23 mouse cellular contexts compared by ENCODE assay signal in the genomic region with DNA sequence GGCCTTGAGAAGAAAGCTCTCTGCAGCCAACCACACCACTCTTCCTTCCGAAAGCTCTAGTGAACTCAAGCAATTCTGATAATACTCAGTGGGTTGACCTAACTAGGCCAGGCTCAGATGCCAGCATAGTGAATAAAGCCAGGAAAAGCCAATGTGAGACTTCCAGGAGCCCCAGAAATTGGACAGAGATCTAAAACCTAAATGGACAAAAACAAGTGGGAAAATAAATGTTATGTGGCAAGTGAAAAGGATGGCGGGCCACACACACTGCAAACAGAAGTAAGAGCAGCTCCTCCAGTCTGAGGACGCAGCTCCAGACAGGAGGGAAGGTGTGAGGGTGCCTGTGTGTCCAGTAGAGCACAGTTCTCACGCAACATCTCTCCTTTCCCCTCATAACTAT. TPM values are rescaled to one million over a fixed set of nuclear protein-coding genes. Genes with fewer than 3 reads are reported as not detected.
A peak's percentile ranks its signal among the peaks of the same experiment; 100 is the strongest.
DNase-seq lines count a peak whose midpoint lies in the region; ATAC-seq and TF ChIP-seq lines count a peak whose summit lies in the region.
"Had no signal": no experiment of that assay in that cellular context is flagged by ENCODE, and none has a peak within 500 bp of the region (broad histone marks: within the 10 kb centered on the region; RNA-seq: fewer than 3 reads in every experiment).

No protein-coding gene starts in this region.

- DNase-seq in forebrain, embryonic 14.5 days (ENCODE audit: low spot score) = no peak
- no peak for DNase-seq in hindbrain, postnatal 0 days (ENCODE audit: low spot score)
- DNase-seq in hindbrain, embryonic 11.5 days (ENCODE audit: low spot score) = no peak
- DNase-seq in right cerebral cortex, postnatal 10 days (ENCODE audit: low spot score in 2 of 2) = peak; percentile 25 to 31
- no peak for DNase-seq in right cerebral cortex, adult 2 months (ENCODE audit: low spot score in 2 of 2)
- no peak for DNase-seq in c-Kit-positive CD71-positive TER-119-positive erythroid progenitor cells, embryonic 14.5 days (ENCODE audit: low spot score)
- DNase-seq: adrenal gland, adult 8-10 months; adrenal gland, postnatal 36 days; gastrocnemius, postnatal 10 days; heart, adult 2 months; kidney, adult 8-10 months had no signal

- H3K27ac ChIP-seq in forebrain, embryonic 14.5 days (ENCODE audit: low read depth, low read length) = no peak overlapping the region
- H3K27ac ChIP-seq in forebrain, embryonic 12.5 days = no peak overlapping the region
- H3K27ac ChIP-seq in hindbrain, postnatal 0 days = 0 out of 2 replicates have a peak overlapping the region, but pooled peaks have one; percentile 8
- no peak overlapping the region for H3K27ac ChIP-seq in hindbrain, embryonic 11.5 days (ENCODE audit: low read depth, low read length)
- H3K27ac ChIP-seq: embryonic facial prominence, embryonic 10.5 days; forebrain, embryonic 15.5 days; heart, adult 2 months; hindbrain, embryonic 13.5 days had no signal

- no peaks in the 10 kb centered on the region for H3K27me3 ChIP-seq in forebrain, embryonic 14.5 days (replicated peaks; ENCODE audit: control insufficient read depth, insufficient read depth, low read length)
- no peaks in the 10 kb centered on the region for H3K27me3 ChIP-seq in forebrain, embryonic 12.5 days
- H3K27me3 ChIP-seq in hindbrain, postnatal 0 days (ENCODE audit: insufficient read depth, low read length) = no peaks in the 10 kb centered on the region
- no peaks in the 10 kb centered on the region for H3K27me3 ChIP-seq in hindbrain, embryonic 11.5 days (ENCODE audit: control insufficient read depth, insufficient read depth, low read length)
- H3K27me3 ChIP-seq: forebrain, embryonic 15.5 days; hindbrain, embryonic 13.5 days had no signal

- ATAC-seq in forebrain, embryonic 14.5 days = 0 out of 2 replicates have a peak, but pooled peaks have one; percentile 23
- no peak for ATAC-seq in forebrain, embryonic 12.5 days (ENCODE audit: low FRiP score)
- no peak for ATAC-seq in hindbrain, postnatal 0 days
- ATAC-seq in hindbrain, embryonic 11.5 days (ENCODE audit: low FRiP score) = no peak
- ATAC-seq: inflammation-experienced regulatory T-cells, adult 6 months; intestine, postnatal 0 days had no signal

- 85% methylated on average over 4 of the region's 4 CpGs for WGBS in forebrain, embryonic 14.5 days
- 91% methylated on average over 4 of the region's 4 CpGs for WGBS in forebrain, embryonic 12.5 days
- WGBS in hindbrain, postnatal 0 days = 80% methylated on average over 4 of the region's 4 CpGs
- 92% methylated on average over 4 of the region's 4 CpGs for WGBS in hindbrain, embryonic 11.5 days

- no peak for TF ChIP-seq CTCF in hindbrain, postnatal 0 days (IDR thresholded peaks at IDR 0.05; ENCODE audit: low read depth)

- H3K4me3 ChIP-seq in forebrain, embryonic 14.5 days (ENCODE audit: low read depth, low read length) = no peak overlapping the region
- H3K4me3 ChIP-seq in forebrain, embryonic 12.5 days (replicated peaks) = no peak overlapping the region
- no peak overlapping the region for H3K4me3 ChIP-seq in hindbrain, postnatal 0 days (ENCODE audit: low read length)
- no peak overlapping the region for H3K4me3 ChIP-seq in hindbrain, embryonic 11.5 days (ENCODE audit: low read depth, low read length)
- H3K4me3 ChIP-seq: embryonic facial prominence, embryonic 10.5 days; forebrain, embryonic 15.5 days; heart, adult 2 months; hindbrain, embryonic 13.5 days had no signal

- no peaks in the 10 kb centered on the region for H3K4me1 ChIP-seq in forebrain, embryonic 14.5 days (ENCODE audit: control insufficient read depth, insufficient read depth, low read length)
- no peaks in the 10 kb centered on the region for H3K4me1 ChIP-seq in forebrain, embryonic 12.5 days
- H3K4me1 ChIP-seq in hindbrain, postnatal 0 days (ENCODE audit: insufficient read depth, low read length) = no peaks in the 10 kb centered on the region
- no peaks in the 10 kb centered on the region for H3K4me1 ChIP-seq in hindbrain, embryonic 11.5 days (replicated peaks; ENCODE audit: control insufficient read depth, insufficient read depth, low read length)
- H3K4me1 ChIP-seq: forebrain, embryonic 15.5 days; hindbrain, embryonic 13.5 days had no signal

- no peaks in the 10 kb centered on the region for H3K9me3 ChIP-seq in forebrain, embryonic 14.5 days (replicated peaks; ENCODE audit: control insufficient read depth, low read length)
- no peaks in the 10 kb centered on the region for H3K9me3 ChIP-seq in forebrain, embryonic 12.5 days
- no peaks in the 10 kb centered on the region for H3K9me3 ChIP-seq in hindbrain, postnatal 0 days (ENCODE audit: low read length)
- no peaks in the 10 kb centered on the region for H3K9me3 ChIP-seq in hindbrain, embryonic 11.5 days (ENCODE audit: control insufficient read depth, low read length)
- H3K9me3 ChIP-seq: embryonic facial prominence, embryonic 10.5 days; forebrain, embryonic 15.5 days; hindbrain, embryonic 13.5 days had no signal

- H3K9ac ChIP-seq in forebrain, embryonic 14.5 days (ENCODE audit: low read length) = no peak overlapping the region
- no peak overlapping the region for H3K9ac ChIP-seq in forebrain, embryonic 12.5 days
- no peak overlapping the region for H3K9ac ChIP-seq in hindbrain, postnatal 0 days (replicated peaks; ENCODE audit: low read length)
- H3K9ac ChIP-seq in hindbrain, embryonic 11.5 days (ENCODE audit: low read depth, low read length) = no peak overlapping the region
- H3K9ac ChIP-seq: forebrain, embryonic 15.5 days; hindbrain, embryonic 13.5 days had no signal

- H3K4me2 ChIP-seq in forebrain, embryonic 14.5 days (ENCODE audit: low read length) = no peak overlapping the region
- H3K4me2 ChIP-seq in forebrain, embryonic 12.5 days = no peak overlapping the region
- H3K4me2 ChIP-seq in hindbrain, postnatal 0 days (ENCODE audit: low read depth, low read length) = no peak overlapping the region
- no peak overlapping the region for H3K4me2 ChIP-seq in hindbrain, embryonic 11.5 days (replicated peaks; ENCODE audit: low read depth, low read length)
- H3K4me2 ChIP-seq: forebrain, embryonic 15.5 days; heart, embryonic 11.5 days; hindbrain, embryonic 13.5 days had no signal

- no peaks in the 10 kb centered on the region for H3K36me3 ChIP-seq in forebrain, embryonic 14.5 days (ENCODE audit: control insufficient read depth, insufficient read depth, low read length)
- H3K36me3 ChIP-seq in forebrain, embryonic 12.5 days (replicated peaks) = no peaks in the 10 kb centered on the region
- no peaks in the 10 kb centered on the region for H3K36me3 ChIP-seq in hindbrain, postnatal 0 days (ENCODE audit: insufficient read depth, low read length)
- no peaks in the 10 kb centered on the region for H3K36me3 ChIP-seq in hindbrain, embryonic 11.5 days (ENCODE audit: control insufficient read depth, insufficient read depth, low read length)
- H3K36me3 ChIP-seq: embryonic facial prominence, embryonic 10.5 days; forebrain, embryonic 15.5 days; hindbrain, embryonic 13.5 days had no signal

RNA-seq across cellular contexts. Expression of a gene that starts 26.7 kb away (rescaled TPM):
- polyA plus RNA-seq in forebrain, embryonic 14.5 days (2014; fragmentation: Nextera tagmentation; extraction: Ambion mirVana) = not detected in 2 replicates
- not detected in 2 replicates for polyA plus RNA-seq in forebrain, embryonic 12.5 days (2016; fragmentation: Nextera tagmentation; extraction: Ambion mirVana)
- not detected in 2 replicates for total RNA-seq in hindbrain, postnatal 0 days (2014; rRNA removed)
- polyA plus RNA-seq in hindbrain, postnatal 0 days (2015; fragmentation: Nextera tagmentation; extraction: Ambion mirVana) = not detected in 2 replicates
- polyA plus RNA-seq in hindbrain, embryonic 11.5 days (2014; fragmentation: Nextera tagmentation; extraction: Ambion mirVana) = not detected in 2 replicates
- total RNA-seq: adrenal gland, adult 8-10 months; adrenal gland, postnatal 36 days; gastrocnemius, postnatal 10 days; gastrocnemius, postnatal 4 days; heart, adult 2 months; heart, postnatal 25 days had no signal
- polyA plus RNA-seq: cerebellum, adult 2 months; embryonic facial prominence, embryonic 10.5 days; embryonic facial prominence, embryonic 14.5 days; forebrain, embryonic 15.5 days; heart, adult 2 months; heart, embryonic 11.5 days; heart, embryonic 16.5 days; hindbrain, embryonic 13.5 days; inflammation-experienced regulatory T-cells, adult 6 months; intestine, postnatal 0 days had no signal

Comparison
In these comparisons a context has a peak if more than half of its experiments do, and no peak if none do; other contexts are left out.
1. DNase-seq: peak in right cerebral cortex, postnatal 10 days (2 of 2); none in forebrain, embryonic 14.5 days (single experiment), hindbrain, postnatal 0 days (single experiment), hindbrain, embryonic 11.5 days (single experiment), right cerebral cortex, adult 2 months (0 of 2) and c-Kit-positive CD71-positive TER-119-positive erythroid progenitor cells, embryonic 14.5 days (single experiment).